Mouse (Mus musculus) kidney, postnatal 0 days (tissue): Measurements from ENCODE around the gene Bbc3. TPM values are rescaled to one million over a fixed set of nuclear protein-coding genes. Genes with fewer than 3 reads are reported as not detected.
A peak's percentile ranks its signal among the peaks of the same experiment; 100 is the strongest.

Source experiments
- ATAC-seq: fragments of 200-750 bp; cut with Nextera tagmentation; replicated peaks from 2 replicates; pipeline ENCODE4 v1.8.0; 2017; ENCODE audit warnings: low read depth, moderate number of reproducible peaks, moderate TSS enrichment, moderate library complexity; ENCODE audit not compliant: low FRiP score
- DNase-seq: peaks from one replicate; pipeline ENCODE4 v3.0.0-alpha.2; 2016; ENCODE audit warnings: low spot score
- H3K27ac ChIP-seq: fragments of 300-500 bp; sonication (generic); 2 replicates; pipeline ENCODE4 v1.5.1; 2014; ENCODE audit warnings: mild to moderate bottlenecking
- H3K27me3 ChIP-seq: fragments of 300-500 bp; sonication (generic); 2 replicates; pipeline ENCODE4 v1.6.1; 2014; ENCODE audit warnings: low read length, mixed read lengths; ENCODE audit not compliant: insufficient read depth
- H3K36me3 ChIP-seq: fragments of 300-500 bp; sonication (generic); 2 replicates; pipeline ENCODE4 v1.6.1; 2014; ENCODE audit warnings: low read length, mixed read lengths; ENCODE audit not compliant: insufficient read depth
- H3K4me1 ChIP-seq: fragments of 300-500 bp; sonication (generic); replicated peaks from 2 replicates; pipeline ENCODE4 v1.6.1; 2014; ENCODE audit warnings: antibody characterized with exemption, low read length, mixed read lengths; ENCODE audit not compliant: insufficient read depth
- H3K4me2 ChIP-seq: fragments of 300-500 bp; sonication (generic); 2 replicates; pipeline ENCODE4 v1.6.1; 2014; ENCODE audit warnings: mild to moderate bottlenecking, low read length, moderate library complexity, mixed read lengths
- H3K4me3 ChIP-seq: fragments of 300-500 bp; sonication (generic); replicated peaks from 2 replicates; pipeline ENCODE4 v1.5.1; 2014; ENCODE audit warnings: low read depth, low read length
- H3K9ac ChIP-seq: fragments of 300-500 bp; sonication (generic); 2 replicates; pipeline ENCODE4 v1.6.1; 2014; ENCODE audit warnings: low read depth, low read length
- H3K9me3 ChIP-seq: fragments of 300-500 bp; sonication (generic); replicated peaks from 2 replicates; pipeline ENCODE4 v1.6.1; 2016; ENCODE audit warnings: low read length, inconsistent platforms, mixed read lengths
- CTCF ChIP-seq: IDR thresholded peaks from 2 replicates; pipeline ENCODE4 v1.5.1; 2016; ENCODE audit warnings: antibody characterized with exemption, low read depth, mild to moderate bottlenecking, moderate library complexity
- WGBS: fragments of 180-500 bp; shearing (Covaris S2); extraction: QIAGEN DNeasy Blood & Tissue Kit; methylation state at CpG from one replicate; pipeline ENCODE4 v1.1.7; 2014; 5-methylcytosine and 5-hydroxymethylcytosine counted together
- polyA plus RNA-seq: library from polyadenylated mRNA; unstranded; fragments of >200 nt; fragmentation: Nextera tagmentation; extraction: Ambion mirVana; gene quantifications from 2 replicates; pipeline ENCODE4 v1.2.1, GENCODE M21; 2015

Bbc3 gene
- polyA plus RNA-seq, 1 experiment from 2014 or later = 13.1 TPM

DNA sequence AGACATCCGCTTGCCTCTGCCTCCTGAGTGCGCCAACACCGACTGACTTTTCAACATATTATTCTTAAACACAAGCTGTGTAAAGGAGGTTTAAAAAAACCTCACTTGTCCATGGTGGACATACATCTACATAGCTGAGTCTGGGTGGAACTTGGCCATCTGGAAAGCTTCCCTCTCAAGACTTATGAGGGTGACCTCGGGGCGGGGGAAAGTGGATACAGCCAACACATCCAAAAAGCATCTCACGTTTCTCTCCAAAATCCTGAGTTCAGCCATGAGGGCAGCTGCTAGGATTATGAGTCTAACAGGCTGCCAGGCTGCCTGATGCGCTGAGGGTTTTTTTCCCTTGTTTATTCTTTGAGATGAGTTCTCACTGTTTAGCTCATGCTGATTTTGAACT, 16.5 kb downstream of the Bbc3 start:
- H3K9me3 ChIP-seq = no peaks in the 10 kb centered on the region
- no peak overlapping the region for H3K4me3 ChIP-seq
- peaks cover 4% of the 10 kb centered on the region for H3K4me1 ChIP-seq
- H3K4me2 ChIP-seq = no peak overlapping the region
- TF ChIP-seq CTCF = no peak
- H3K27ac ChIP-seq = 0 out of 2 replicates have a peak overlapping the region, but pooled peaks have one; percentile 36
- DNase-seq (peak; percentile 58), ATAC-seq (no peak)
- peaks cover 14% of the 10 kb centered on the region; the same call in 1 of the 2 replicates for H3K36me3 ChIP-seq
- no peaks in the 10 kb centered on the region for H3K27me3 ChIP-seq
- WGBS = 49% methylated on average over 7 of the region's 7 CpGs
- no peak overlapping the region for H3K9ac ChIP-seq

DNA sequence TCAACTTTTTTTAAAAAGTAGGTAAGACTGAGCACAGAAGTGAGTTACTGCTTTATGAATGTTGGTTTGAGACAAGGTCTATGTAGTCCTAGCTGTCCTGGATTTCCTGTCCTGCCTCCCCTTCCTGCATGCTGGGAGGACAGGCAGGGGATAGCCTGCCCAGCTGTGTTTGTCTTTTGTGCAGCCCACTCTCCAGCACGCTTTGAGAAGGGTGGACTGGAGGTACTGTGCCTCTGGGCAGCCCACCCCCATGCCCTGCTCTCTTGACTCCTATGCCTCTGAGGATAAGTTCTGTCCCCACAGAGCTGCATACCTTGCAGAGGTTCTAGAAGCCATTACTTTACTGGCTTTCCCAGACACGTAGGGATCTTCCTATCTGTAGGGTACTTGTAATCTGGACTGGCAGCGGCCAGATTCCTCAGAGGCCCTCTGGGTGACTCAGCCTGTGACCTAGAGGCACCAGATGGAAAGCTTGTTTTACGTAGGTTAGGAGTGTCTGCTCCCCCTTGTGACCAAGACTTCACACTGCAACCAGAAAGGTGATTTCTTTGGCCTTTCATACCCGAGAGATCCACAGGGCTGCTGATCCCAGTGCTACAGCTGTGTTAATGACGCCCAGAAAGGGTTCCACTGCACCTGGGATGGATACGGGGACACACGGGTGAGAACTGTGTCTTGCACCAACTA, 17.9 kb downstream of the Bbc3 start:
- Histone ChIP-seq H3K4me1 (peaks cover 4% of the 10 kb centered on the region), H3K4me3 (no peak overlapping the region), H3K27ac (peak overlapping the region; percentile 70; the same call in 1 of the 2 replicates), H3K9me3 (no peaks in the 10 kb centered on the region), H3K9ac (no peak overlapping the region), H3K36me3 (peaks cover 22% of the 10 kb centered on the region), H3K4me2 (no peak overlapping the region), H3K27me3 (no peaks in the 10 kb centered on the region)
- WGBS = 14% methylated on average over 8 of the region's 8 CpGs
- peak; percentile 86 for TF ChIP-seq CTCF
- peak; percentile 93 for DNase-seq
- peak; percentile 84 for ATAC-seq

DNA sequence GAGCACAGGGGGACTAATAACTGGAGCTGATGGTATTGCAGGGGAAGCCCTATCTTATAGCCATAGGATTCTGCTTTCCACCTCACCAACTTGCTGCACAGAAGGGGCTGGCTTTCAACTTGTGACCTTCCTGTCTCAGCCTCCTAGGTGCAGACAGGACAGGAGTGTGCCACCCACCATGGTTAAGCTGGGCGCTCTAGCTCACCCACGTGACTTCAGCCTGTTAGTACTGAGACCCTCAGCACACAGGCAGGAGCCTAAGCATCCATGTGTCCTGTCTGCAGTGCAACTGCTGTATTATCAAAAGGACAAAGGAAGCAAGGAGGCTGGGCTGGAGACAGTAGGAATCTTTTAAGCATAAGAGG, 18.4 kb downstream of the Bbc3 start:
- no peak overlapping the region for H3K27ac ChIP-seq

DNA sequence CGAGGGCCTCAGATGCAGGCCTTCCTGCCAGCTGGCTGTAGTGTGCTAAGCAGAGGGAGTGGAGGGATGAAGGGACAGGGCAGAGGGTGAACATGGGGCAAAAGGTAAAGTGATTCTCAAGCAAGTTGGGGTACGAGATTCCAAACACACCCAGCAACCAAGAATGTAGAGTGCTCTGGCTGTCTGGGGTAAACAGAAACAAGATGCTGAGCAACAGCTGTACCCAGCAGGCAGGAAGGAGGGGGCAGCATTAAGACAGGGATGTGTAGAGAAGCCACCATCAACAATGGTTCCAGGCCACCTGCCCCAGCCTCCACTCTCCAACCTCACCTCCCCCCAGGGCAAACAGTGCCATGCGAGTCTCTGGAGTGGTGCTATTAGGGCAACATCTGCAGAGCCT, 21.0 kb downstream of the Bbc3 start:
- no peak for DNase-seq
- H3K27me3 ChIP-seq = no peaks in the 10 kb centered on the region
- H3K27ac ChIP-seq = no peak overlapping the region
- H3K9me3 ChIP-seq = no peaks in the 10 kb centered on the region
- no peak for TF ChIP-seq CTCF
- peaks cover 35% of the 10 kb centered on the region for H3K36me3 ChIP-seq
- 53% methylated on average over 3 of the region's 3 CpGs for WGBS
- H3K4me2 ChIP-seq = no peak overlapping the region
- H3K4me3 ChIP-seq = no peak overlapping the region
- no peak for ATAC-seq
- H3K4me1 ChIP-seq = peaks cover 4% of the 10 kb centered on the region
- no peak overlapping the region for H3K9ac ChIP-seq

More for the DNA sequence above, 18.4 kb downstream of the Bbc3 start:
- no peaks in the 10 kb centered on the region for H3K9me3 ChIP-seq
- peaks cover 4% of the 10 kb centered on the region for H3K4me1 ChIP-seq
- H3K4me2 ChIP-seq = no peak overlapping the region
- no peak for TF ChIP-seq CTCF
- DNase-seq = no peak
- H3K4me3 ChIP-seq = no peak overlapping the region
- H3K36me3 ChIP-seq = peaks cover 22% of the 10 kb centered on the region
- H3K9ac ChIP-seq = no peak overlapping the region
- 84% methylated on average over 2 of the region's 2 CpGs for WGBS
- peak; percentile 50 for ATAC-seq
- H3K27me3 ChIP-seq = no peaks in the 10 kb centered on the region

DNA sequence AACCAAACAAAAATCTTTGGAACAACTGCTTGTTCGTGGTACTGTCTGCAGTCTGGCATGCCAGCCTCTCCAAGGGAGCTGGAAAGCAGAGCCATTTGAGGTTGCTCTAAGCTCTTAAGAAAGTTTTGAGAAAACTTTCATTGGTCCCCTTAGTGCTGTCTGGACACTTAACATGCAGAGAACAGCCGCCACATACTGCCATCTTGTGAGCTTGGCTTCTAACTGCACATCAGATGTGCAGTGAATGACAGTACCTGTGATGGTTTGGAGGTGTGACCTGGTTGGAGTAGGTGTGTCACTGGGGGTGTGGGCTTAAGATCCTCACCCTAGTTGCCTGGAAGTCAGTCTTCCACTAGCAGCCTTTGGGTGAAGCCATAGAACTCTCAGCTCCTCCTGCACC, 29.5 kb downstream of the Bbc3 start:
- H3K36me3 ChIP-seq = peaks cover 38% of the 10 kb centered on the region
- DNase-seq = peak; percentile 22
- no peak overlapping the region for H3K4me2 ChIP-seq
- no peak overlapping the region for H3K27ac ChIP-seq
- peak; percentile 31; the same call in 1 of the 2 replicates for TF ChIP-seq CTCF
- H3K4me1 ChIP-seq = no peaks in the 10 kb centered on the region
- no peak for ATAC-seq
- no peaks in the 10 kb centered on the region for H3K27me3 ChIP-seq
- 78% methylated on average over 2 of the region's 2 CpGs for WGBS
- H3K9me3 ChIP-seq = no peaks in the 10 kb centered on the region
- H3K9ac ChIP-seq = no peak overlapping the region
- no peak overlapping the region for H3K4me3 ChIP-seq

DNA sequence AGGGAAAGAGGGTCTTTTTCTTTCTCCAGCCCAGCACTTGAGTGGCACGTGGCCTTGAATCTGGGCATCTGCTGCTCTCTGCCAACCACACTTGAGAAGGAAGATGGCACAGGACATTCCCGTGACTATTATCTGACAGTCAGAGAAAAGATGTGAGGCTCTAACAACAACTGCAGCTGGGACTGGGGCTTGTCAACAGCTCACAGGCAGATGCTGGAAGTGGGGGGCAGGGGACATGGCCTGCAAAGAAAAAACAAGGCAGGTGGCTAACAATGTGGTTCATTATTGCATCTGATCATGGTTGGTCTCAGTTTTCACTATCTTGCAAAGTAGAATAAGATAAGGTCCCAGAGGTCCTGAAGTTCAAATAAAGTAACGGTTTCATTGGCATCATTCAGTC, 36.4 kb downstream of the Bbc3 start:
- no peak overlapping the region for H3K4me3 ChIP-seq
- H3K27ac ChIP-seq = no peak overlapping the region
- H3K36me3 ChIP-seq = peaks cover 3% of the 10 kb centered on the region; the same call in 1 of the 2 replicates
- no peak for ATAC-seq
- H3K27me3 ChIP-seq = no peaks in the 10 kb centered on the region
- 77% methylated on average over 3 of the region's 3 CpGs for WGBS
- no peaks in the 10 kb centered on the region for H3K9me3 ChIP-seq
- no peaks in the 10 kb centered on the region for H3K4me1 ChIP-seq
- no peak for TF ChIP-seq CTCF
- DNase-seq = no peak
- no peak overlapping the region for H3K9ac ChIP-seq
- no peak overlapping the region for H3K4me2 ChIP-seq

DNA sequence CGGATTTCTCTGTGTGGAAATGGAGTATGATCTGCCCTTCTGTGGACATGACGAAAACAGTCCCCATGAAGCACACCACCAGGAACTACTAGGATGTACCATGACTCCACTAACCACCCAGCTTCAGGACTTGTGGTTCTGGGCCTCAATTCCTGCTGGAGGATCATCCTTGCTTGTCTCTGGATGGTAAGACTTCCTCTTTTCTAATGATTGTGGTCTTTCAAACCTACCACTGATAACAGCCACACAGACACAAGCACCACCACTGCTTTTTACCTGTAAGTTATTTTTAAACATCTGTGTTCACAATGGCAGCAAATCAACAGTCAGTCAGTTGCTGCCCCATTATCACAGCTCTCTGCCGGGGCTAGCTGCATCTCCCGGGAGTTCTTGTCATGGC, 37.1 kb downstream of the Bbc3 start:
- Histone ChIP-seq H3K27me3 (no peaks in the 10 kb centered on the region), H3K27ac (no peak overlapping the region), H3K9me3 (no peaks in the 10 kb centered on the region), H3K4me1 (no peaks in the 10 kb centered on the region), H3K9ac (no peak overlapping the region), H3K4me2 (no peak overlapping the region), H3K36me3 (peaks cover 3% of the 10 kb centered on the region; the same call in 1 of the 2 replicates), H3K4me3 (no peak overlapping the region)
- DNase-seq (no peak), ATAC-seq (no peak)
- 88% methylated on average over 4 of the region's 4 CpGs for WGBS
- TF ChIP-seq CTCF = no peak
